Mouse (Mus musculus) C2C12 (cell line): ENCODE data around the gene Cog3. TPM values are rescaled to one million over a fixed set of nuclear protein-coding genes. Genes with fewer than 3 reads are reported as not detected.

ENCODE experiments used
- H3K27me3 ChIP-seq: one replicate; pipeline ENCODE4 v1.6.1; 2011; ENCODE audit not compliant: control insufficient read depth, insufficient read depth, insufficient read length
- H3K36me3 ChIP-seq: one replicate; pipeline ENCODE4 v1.6.1; 2011; ENCODE audit not compliant: control insufficient read depth, insufficient read depth
- H3K4me3 ChIP-seq: one replicate; pipeline ENCODE4 v1.5.1; 2011; ENCODE audit warnings: mild to moderate bottlenecking, control low read depth; ENCODE audit not compliant: poor library complexity, insufficient read depth, severe bottlenecking
- H3K79me2 ChIP-seq: one replicate; pipeline ENCODE4 v1.6.1; 2011; ENCODE audit not compliant: control insufficient read depth, insufficient read depth
- H3K79me3 ChIP-seq: one replicate; pipeline ENCODE4 v1.6.1; 2011; ENCODE audit warnings: low read depth, control low read depth
- H3ac ChIP-seq: one replicate; pipeline ENCODE3; 2011; ENCODE audit warnings: low read depth; ENCODE audit not compliant: control insufficient read depth, insufficient read length
- CEBPB ChIP-seq: IDR thresholded peaks from one replicate; pipeline ENCODE4 v1.6.1; 2011; ENCODE audit warnings: low read depth, mild to moderate bottlenecking, control low read depth, moderate library complexity
- CTCF ChIP-seq: IDR thresholded peaks from one replicate; pipeline ENCODE4 v1.5.1; 2011; ENCODE audit not compliant: control insufficient read depth, insufficient read depth, insufficient read length
- FOSL1 ChIP-seq: IDR thresholded peaks from one replicate; pipeline ENCODE4 v1.8.0; 2011; ENCODE audit warnings: mild to moderate bottlenecking, low read length; ENCODE audit not compliant: poor library complexity, insufficient read depth, severe bottlenecking
- MAX ChIP-seq: IDR thresholded peaks from one replicate; pipeline ENCODE4 v1.6.1; 2011; ENCODE audit warnings: mild to moderate bottlenecking, control low read depth
- MYOD1 ChIP-seq: IDR thresholded peaks from one replicate; pipeline ENCODE4 v1.6.1; 2011; ENCODE audit warnings: low read depth; ENCODE audit not compliant: control insufficient read depth, insufficient read length
- MYOG ChIP-seq: IDR thresholded peaks from one replicate; pipeline ENCODE4 v1.6.1; 2011; ENCODE audit not compliant: control insufficient read depth, insufficient read length; ENCODE audit errors: extremely low read depth
- USF1 ChIP-seq: IDR thresholded peaks from one replicate; pipeline ENCODE4 v1.6.1; 2011; ENCODE audit warnings: low read depth, mild to moderate bottlenecking, control low read depth, moderate library complexity
- long read RNA-seq, 2 experiments: library from polyadenylated mRNA; unstranded; transcript quantifications; one replicate each; pipeline ENCODE4 v2.0.0; 2019 to 2020
- polyA plus RNA-seq: library from polyadenylated mRNA; unstranded; fragments of >200 nt; fragmentation: generic; extraction: Trizol; gene quantifications from one replicate; pipeline ENCODE4 v1.2.1, GENCODE M21; 2012; ENCODE audit warnings: missing spikeins

The Cog3 gene
- 7.9 TPM for polyA plus RNA-seq
- long read RNA-seq, experiment 1, full-length matches to known transcripts = 3 of 8 reads
- long read RNA-seq, experiment 1, partial matches to known transcripts = 1 of 8 reads
- long read RNA-seq, experiment 1, other reads (novel, unspliced or antisense) = 4 of 8 reads
- long read RNA-seq, experiment 2, full-length matches to known transcripts = 159 of 188 reads
- long read RNA-seq, experiment 2, partial matches to known transcripts = 7 of 188 reads
- long read RNA-seq, experiment 2, other reads (novel, unspliced or antisense) = 22 of 188 reads

GRCm38 (mm10) chr14:75753991-75754817, at the start of gene Cog3:
Cog3 (minus strand) TSS chr14:75754517.
- Histone ChIP-seq H3K79me2 (peaks cover 51% of the 10 kb centered on the region), H3K79me3 (peaks cover 47% of the 10 kb centered on the region), H3ac (peak within 1 kb of the TSS; percentile 90), H3K36me3 (no peaks in the 10 kb centered on the region), H3K4me3 (peak within 1 kb of the TSS; percentile 92), H3K27me3 (no peaks in the 10 kb centered on the region)
- TF ChIP-seq MAX = peak; percentile 55
- TF ChIP-seq CEBPB = no peak
- TF ChIP-seq CTCF = peak; percentile 44
- no peak for TF ChIP-seq MYOG
- no peak for TF ChIP-seq USF1

GRCm38 (mm10) chr14:75797769-75798386, 43.6 kb upstream of the Cog3 start:
- Histone ChIP-seq H3ac (no peak overlapping the region), H3K36me3 (no peaks in the 10 kb centered on the region), H3K79me3 (no peaks in the 10 kb centered on the region), H3K4me3 (no peak overlapping the region), H3K79me2 (no peaks in the 10 kb centered on the region), H3K27me3 (no peaks in the 10 kb centered on the region)
- no peak for TF ChIP-seq MYOD1

- Histone ChIP-seq H3K27me3 (no peaks in the 10 kb centered on the region), H3ac (no peak overlapping the region), H3K4me3 (no peak overlapping the region), H3K36me3 (no peaks in the 10 kb centered on the region), H3K79me3 (no peaks in the 10 kb centered on the region), H3K79me2 (no peaks in the 10 kb centered on the region)
- TF ChIP-seq MYOD1 (no peak), CTCF (no peak), MAX (no peak), USF1 (no peak), MYOG (no peak), FOSL1 (no peak), CEBPB (no peak)
Observed at GRCm38 (mm10) chr14:75795918-75796317, 41.6 kb upstream of the Cog3 start.

GRCm38 (mm10) chr14:75794726-75795125, 40.4 kb upstream of the Cog3 start:
- H3ac ChIP-seq = no peak overlapping the region
- H3K36me3 ChIP-seq = no peaks in the 10 kb centered on the region
- no peaks in the 10 kb centered on the region for H3K79me3 ChIP-seq
- no peak overlapping the region for H3K4me3 ChIP-seq
- H3K27me3 ChIP-seq = no peaks in the 10 kb centered on the region
- no peaks in the 10 kb centered on the region for H3K79me2 ChIP-seq
- no peak for TF ChIP-seq MYOD1
- TF ChIP-seq CEBPB = no peak
- no peak for TF ChIP-seq CTCF

- H3K36me3 ChIP-seq = no peaks in the 10 kb centered on the region
- TF ChIP-seq MAX (no peak), USF1 (no peak), CTCF (no peak), FOSL1 (no peak), MYOD1 (no peak), CEBPB (no peak), MYOG (no peak)
Observed at GRCm38 (mm10) chr14:75794324-75794723, 40.0 kb upstream of the Cog3 start.

GRCm38 (mm10) chr14:75793110-75793509, 38.8 kb upstream of the Cog3 start:
- Histone ChIP-seq H3K79me2 (no peaks in the 10 kb centered on the region), H3K27me3 (no peaks in the 10 kb centered on the region), H3K4me3 (no peak overlapping the region), H3ac (no peak overlapping the region), H3K36me3 (no peaks in the 10 kb centered on the region), H3K79me3 (no peaks in the 10 kb centered on the region)
- no peak for TF ChIP-seq CTCF

More at GRCm38 (mm10) chr14:75794324-75794723, 40.0 kb upstream of the Cog3 start:
- Histone ChIP-seq H3ac (no peak overlapping the region), H3K79me3 (no peaks in the 10 kb centered on the region), H3K79me2 (no peaks in the 10 kb centered on the region), H3K4me3 (no peak overlapping the region), H3K27me3 (no peaks in the 10 kb centered on the region)
